Mouse (Mus musculus) large intestine, adult 2 months (tissue): ENCODE data around the gene Ccng1. TPM values are rescaled to one million over a fixed set of nuclear protein-coding genes. Genes with fewer than 3 reads are reported as not detected.

Experiments used
- DNase-seq: peaks from one replicate; pipeline ENCODE4 v3.0.0-alpha.2; 2012; ENCODE audit warnings: low read depth, low spot score
- WGBS: fragments of 180-500 bp; shearing (Covaris S2); methylation state at CpG from one replicate; pipeline ENCODE4 v1.1.7; 2018; 5-methylcytosine and 5-hydroxymethylcytosine counted together
- polyA plus RNA-seq: library from polyadenylated mRNA; depleted of rRNA; stranded (reverse); fragments of >200 nt; gene quantifications from 2 replicates; pipeline ENCODE4 v1.2.3, GENCODE M21; 2012; rRNA removed

Ccng1 gene
- polyA plus RNA-seq: 8.4 and 11.3 TPM in 2 replicates

DNA sequence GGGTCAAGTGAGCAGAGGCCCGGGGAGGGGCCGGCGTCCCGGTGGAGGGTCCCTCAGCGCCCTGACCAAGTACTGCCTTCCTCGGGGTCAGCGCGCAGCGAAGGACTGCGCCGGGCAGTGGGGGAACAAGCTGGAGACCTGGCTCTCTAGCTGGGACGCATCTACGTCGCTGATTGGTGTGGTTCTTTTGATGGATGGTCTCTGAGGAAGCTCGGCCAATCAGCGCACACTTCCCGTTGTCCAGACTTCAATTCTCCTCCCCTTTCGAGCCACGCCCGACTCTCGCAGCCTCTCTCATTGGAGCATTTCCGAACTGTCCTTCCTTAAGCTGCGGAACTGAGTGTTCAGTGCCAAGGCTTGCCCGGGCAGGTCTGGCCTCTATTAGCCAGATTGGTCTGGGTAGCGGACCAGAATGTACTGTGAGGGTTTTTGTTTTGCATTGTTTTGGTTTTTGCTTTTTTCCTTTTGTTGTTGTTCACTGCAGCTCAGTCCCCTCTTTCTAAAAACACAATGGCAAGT lies at the start of gene Ccng1:
Gene Ccng1, minus strand, starts transcription at position 203 of the 519 bp plus-strand sequence.
- peak; percentile 96 for DNase-seq
- 1% methylated on average over 25 of the region's 25 CpGs for WGBS

DNA sequence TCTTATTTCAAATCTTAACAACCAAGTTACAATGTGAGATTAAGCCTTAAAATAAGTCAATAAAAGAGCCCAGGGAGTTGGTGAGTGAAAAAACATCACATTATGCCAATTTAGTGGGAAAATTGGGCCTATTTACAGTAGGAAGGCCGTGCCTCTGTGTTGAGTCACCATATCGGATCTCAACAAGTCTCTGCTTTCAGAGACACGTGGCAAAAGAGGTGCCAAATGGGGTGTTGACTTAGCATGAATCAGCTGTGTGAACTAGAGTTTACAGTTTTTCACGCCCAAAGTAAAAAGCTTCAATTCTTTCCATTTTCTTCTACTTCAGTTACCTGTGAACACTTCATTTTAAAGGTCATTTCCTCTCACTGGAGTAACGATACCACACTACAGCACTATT lies 35.2 kb upstream of the Ccng1 start:
- 22% methylated on average over 5 of the region's 5 CpGs for WGBS
- peak; percentile 13 for DNase-seq

DNA sequence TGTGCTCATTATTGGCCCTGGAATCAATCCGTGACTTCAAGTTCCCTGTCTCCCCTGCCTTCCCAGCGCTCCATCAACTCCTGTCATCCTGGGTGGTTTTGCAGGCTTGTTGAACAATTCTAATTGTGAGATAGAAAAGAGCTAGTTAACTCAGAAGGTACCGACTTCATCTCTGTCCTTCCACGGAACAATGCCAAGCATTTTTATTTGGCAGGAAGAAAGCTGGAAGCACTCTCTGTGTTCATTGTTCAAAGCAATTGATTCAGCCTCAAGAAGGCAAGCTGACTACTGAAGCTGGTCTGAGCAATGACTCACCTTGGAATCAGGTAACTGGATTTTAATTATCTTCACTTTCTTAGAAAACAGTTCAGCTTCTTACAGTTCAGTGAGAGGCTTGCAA lies 34.6 kb upstream of the Ccng1 start:
- WGBS: 54% methylated on average over 4 of the region's 4 CpGs
- DNase-seq: no peak

DNA sequence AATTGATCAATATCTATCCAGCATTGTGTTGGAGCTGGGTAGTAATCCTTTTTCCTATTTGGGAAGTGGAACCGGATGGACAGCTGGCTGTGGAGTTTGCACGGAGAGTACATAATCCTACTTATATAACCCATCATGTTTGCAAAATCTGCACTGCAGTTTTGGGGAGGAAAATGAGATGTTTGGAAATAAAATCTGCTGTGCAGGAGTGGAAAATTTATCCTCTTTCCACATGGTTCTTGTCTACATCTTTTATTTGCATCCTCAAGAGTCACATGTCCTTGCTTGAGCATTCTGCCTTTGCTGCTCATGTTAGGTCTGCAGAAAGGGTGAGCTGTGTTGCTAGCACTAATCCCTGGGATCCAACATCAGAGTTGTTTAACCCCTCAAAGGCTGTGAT lies 31.8 kb upstream of the Ccng1 start:
- WGBS: 65% methylated on average over 2 of the region's 2 CpGs
- DNase-seq: no peak

DNA sequence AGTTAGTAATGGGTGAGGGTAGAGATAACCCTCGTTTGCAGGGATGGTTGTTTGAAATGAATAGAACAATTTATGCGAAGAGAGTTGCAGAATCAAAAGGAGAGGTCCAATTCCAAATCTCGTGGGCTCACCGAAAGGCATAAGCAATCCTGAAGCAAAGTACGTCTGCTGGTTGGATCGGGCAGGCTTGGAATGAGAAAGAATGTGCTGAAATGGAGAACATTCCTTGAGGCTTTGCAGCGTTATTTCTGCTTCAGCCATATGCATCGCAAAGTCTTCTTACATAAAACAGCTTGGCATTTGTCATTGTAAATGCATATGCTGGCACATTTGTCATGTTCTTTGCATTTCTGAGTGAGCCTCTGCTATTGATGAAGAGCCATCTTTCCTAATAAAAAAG lies 29.2 kb upstream of the Ccng1 start:
- DNase-seq: no peak
- WGBS: 76% methylated on average over 8 of the region's 8 CpGs

DNA sequence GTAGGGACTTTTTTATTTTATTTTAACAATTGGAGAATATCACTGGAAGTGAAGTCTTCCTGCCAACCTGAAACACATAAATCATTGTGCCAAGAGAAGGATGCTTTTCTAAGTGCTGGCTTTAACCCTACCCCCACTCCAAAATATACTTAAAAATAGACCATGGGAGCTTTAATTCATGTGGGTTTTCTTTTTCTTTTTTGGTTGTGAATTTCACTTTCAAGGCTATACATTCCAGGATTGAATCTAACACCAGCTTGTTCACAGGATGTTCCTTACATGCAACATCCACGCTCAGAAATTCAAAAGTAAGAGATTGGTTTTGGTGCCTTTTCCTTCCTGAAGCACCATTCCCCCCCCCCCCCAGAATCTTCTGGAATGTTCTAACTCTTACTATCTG lies 28.2 kb upstream of the Ccng1 start:
- DNase-seq: no peak
- WGBS: 97% methylated on average over 1 of the region's 1 CpGs

DNA sequence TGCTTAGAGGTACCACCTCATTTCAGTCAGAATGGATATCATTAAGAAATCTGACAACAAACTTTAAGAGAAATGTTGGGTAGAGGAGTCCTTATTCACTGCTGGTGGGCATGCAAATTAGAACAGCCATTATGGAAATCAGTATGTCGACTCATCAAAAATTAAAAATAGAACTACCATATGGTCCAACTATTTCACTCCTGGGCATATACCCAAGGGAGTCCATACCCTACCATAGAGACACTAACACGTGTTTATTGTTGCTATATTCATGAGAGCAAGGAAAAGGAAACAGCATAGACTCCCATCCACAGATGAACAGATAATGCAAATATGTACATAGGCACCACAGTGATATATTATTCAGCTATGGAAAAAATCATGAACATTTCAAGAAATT lies 26.7 kb upstream of the Ccng1 start:
- DNase-seq: no peak
- WGBS: 60% methylated on average over 2 of the region's 2 CpGs

DNA sequence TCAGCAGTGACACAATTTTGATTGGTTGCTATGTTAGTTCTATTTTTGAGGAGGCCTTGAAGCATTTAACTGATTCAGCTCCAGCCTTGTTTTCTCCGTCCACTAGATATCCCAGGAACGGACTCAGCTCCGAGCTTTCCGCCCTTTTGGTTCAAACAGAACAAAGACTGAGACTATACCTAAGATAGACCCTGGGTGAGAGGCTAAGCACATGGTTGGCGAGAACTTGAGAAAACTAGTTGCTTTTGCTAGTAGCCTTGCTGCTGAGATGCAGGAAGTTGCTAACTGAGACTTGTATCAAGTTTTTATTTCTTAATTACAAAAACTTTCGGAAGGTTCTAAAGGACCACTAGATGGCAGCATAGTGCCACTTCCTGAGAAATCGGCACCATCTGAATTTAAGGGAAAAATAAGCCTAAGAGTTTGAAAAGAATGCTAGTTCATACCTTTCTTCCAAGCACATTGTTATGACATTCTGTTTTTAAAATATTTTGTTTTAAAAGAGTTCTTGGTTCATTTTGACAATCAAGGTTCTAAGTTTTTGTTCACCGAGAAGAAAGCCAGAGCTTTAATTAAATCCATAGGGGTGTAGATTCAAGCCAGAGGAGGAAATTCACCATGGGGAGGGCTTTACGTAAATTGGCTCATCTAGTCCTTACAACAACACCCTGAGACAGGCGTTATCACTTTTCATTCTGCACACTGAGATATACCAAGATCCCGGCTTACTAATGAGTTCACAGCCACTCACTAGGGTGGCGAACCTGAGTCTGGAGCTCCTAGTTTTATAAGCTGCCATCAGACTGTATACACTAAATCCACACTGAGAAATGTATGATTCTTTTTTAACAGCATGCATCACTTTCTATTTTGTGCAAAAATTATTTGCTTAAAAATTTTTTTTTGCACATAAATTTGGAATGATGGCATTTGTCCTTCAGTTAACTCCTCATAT lies 20.5 kb upstream of the Ccng1 start:
- DNase-seq: peak; percentile 25
- WGBS: 45% methylated on average over 12 of the region's 12 CpGs

DNA sequence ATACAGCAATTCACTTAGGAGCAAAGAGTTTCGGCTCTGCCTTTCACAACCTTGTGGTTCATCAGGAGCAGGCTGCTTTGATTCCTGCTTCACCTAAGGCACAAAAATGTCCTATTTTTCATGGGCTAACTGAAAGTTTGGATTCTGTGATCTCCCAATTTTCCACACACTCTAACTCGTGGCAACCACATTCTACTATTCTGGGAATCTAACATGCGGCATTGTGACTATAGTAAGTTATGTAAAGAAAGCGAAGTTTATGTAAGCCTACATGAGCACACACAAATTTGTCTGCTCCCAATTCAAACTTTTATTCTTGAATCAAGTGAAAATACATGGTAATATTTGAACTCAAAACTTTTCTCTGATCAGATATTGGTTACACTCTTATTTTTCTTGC lies 9.6 kb upstream of the Ccng1 start:
- DNase-seq: no peak
- 75% methylated on average over 4 of the region's 4 CpGs for WGBS

DNA sequence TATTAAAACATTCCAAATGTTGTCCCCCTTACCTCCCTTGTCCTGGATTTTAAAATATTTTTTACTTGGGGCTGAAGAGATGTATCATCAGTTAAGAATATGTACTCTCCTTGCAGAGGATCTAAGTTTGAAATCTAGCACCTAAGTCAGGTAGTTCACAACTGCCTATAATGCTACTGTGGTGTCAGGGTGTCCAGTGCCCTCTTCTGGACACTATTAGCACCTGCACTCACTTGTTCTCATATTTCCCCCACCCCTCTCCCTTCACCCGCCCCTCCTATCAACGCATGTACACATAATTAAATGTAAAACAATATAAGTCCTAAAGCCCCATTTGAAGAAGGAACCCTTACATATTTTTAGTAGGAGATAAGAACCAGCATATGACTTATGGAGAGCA lies 8.3 kb upstream of the Ccng1 start:
- DNase-seq: no peak
- WGBS: 17% methylated on average over 2 of the region's 2 CpGs

DNA sequence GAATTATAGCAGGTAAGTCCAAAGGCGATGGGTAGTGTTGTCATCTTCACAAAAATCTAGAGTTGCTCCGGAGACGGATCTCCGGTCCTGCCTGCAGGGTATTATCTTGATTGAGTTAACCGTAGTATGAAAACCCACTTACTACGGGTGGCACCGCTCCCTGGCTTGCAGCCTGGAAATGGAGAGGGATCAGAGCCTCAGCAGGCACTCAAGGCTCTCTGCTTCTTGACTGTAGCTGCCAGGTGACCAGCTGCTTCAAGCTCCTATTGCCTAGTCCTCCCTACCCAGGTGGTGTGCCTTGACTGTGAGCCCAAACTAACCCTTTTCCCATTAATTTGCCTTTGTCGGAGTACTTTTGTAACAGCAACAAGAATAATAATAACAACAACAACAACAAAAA lies 4.8 kb upstream of the Ccng1 start:
- no peak for DNase-seq
- 83% methylated on average over 8 of the region's 8 CpGs for WGBS

DNA sequence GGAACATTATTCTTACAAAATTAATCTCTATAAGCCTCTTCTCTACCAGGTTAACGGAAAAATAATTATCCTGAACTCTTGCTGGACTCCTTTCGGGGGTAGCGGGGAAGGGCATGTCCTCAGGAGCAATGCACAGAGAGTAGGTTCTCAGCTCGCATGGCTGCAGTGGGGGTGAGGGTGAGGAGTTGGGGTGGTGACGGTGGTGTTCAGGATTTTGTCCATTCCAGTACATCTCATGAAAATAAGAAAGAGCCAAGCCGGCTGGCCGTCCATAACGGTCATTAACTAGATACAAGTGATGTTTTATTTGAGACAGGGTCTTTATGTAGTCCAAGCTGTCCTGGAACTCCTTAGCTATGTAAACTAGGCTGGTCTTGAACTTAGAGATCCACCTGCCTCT lies 857 bp upstream of the Ccng1 start:
- DNase-seq: no peak
- 93% methylated on average over 8 of the region's 8 CpGs for WGBS

DNA sequence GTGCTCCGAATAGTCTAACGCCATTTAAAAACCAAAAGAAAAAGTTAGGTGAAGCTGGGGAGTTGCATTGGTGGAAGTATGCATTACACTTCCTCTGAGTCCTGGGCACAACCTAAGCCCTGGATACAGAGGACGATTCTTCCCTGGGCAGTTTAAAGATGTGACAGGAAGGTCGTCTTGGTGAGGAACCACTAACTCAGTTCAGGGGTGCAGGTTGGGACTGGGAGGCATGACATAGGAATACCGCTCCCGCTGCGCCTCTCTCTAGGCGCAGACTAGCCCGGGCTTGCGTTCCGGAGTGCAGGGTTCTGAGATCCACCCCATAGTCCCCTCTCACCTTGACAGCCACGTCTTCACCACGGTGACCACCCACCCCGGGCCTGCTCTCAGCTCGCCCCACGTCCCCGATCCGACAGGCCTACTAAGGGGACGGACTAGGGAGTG lies 425 bp downstream of the Ccng1 start:
- 1% methylated on average over 19 of the region's 19 CpGs for WGBS
- no peak for DNase-seq

DNA sequence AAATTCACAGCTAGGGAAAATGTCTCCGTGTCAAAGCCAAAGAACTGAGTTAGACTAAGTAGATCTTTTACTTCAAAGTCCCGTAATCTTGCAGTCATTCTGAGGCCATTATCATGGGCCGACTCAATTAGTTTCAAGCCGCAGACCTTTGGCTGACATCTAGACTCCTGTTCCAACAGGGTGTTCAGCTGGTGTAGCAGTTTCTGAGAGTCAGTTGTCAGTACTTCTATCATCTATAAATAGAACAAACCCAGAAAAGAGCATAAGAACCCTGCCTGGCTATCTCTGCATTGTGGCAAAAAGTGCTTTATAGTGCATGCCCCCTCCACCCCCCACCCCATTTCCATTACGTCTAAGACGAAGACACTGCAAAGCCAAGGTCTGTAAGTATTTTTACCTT lies 1.3 kb downstream of the Ccng1 start:
- no peak for DNase-seq
- 76% methylated on average over 6 of the region's 6 CpGs for WGBS

DNA sequence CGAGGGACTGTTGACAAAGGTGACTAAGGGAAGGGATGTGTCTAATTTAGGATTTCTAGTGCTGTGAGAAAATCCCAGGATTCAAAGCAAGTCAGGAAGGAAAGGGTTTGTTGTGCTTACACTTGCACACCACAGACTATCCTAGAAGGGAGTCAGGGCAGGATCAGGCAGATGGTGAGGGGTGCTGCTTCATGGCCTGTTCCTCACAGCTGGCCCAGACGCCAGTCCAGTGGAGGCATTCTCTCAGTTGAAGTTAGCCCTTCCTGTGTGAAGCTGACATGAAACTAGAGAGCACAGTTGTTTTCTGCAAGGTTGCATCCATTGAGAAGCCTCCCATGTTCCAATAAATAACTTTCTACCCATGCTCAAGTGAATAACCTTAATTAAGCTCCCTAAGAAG lies 7.4 kb downstream of the Ccng1 start:
- WGBS: 60% methylated on average over 2 of the region's 2 CpGs
- DNase-seq: no peak

DNA sequence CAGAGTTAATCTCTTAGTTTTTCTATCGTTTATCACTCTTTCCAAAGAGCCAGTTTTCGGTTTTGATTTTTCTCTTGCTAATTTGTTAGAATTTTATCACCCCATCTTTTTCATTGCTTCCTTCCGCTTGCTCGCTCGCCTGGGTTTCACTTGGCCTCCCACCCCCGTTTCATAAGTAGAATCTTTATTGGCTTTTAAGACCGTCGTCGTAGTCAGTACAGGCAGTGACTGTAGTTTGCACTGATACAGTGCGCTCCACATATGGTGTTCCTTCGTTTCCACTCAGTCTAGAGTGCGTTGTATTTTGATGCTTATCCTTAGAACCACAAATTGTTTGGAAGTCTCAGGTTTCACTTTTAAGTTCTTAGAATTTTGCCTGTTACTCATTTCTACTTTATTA lies 8.8 kb downstream of the Ccng1 start:
- DNase-seq: no peak

DNA sequence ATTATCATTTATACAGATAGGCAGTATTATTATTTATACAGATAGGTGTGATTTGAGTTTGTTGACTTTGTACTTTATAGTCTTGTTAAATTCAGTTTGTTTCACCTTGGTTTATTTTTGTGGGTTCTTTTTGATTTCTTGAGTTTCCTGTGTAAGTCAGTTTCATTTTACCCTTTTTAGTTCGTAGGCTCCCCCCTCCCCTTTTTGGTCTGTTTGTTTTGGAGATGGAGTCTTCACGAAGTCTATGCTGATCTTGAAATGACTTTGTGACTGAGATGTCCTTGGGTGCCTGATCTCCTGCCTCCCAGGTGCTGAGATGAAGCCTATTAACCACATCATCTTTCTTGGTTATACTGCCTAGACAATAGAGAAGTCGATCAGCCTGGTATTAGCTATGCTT lies 10.8 kb downstream of the Ccng1 start:
- DNase-seq: no peak
- 65% methylated on average over 3 of the region's 3 CpGs for WGBS

More for the DNA sequence above, 8.8 kb downstream of the Ccng1 start:
- WGBS: 83% methylated on average over 12 of the region's 12 CpGs

DNA sequence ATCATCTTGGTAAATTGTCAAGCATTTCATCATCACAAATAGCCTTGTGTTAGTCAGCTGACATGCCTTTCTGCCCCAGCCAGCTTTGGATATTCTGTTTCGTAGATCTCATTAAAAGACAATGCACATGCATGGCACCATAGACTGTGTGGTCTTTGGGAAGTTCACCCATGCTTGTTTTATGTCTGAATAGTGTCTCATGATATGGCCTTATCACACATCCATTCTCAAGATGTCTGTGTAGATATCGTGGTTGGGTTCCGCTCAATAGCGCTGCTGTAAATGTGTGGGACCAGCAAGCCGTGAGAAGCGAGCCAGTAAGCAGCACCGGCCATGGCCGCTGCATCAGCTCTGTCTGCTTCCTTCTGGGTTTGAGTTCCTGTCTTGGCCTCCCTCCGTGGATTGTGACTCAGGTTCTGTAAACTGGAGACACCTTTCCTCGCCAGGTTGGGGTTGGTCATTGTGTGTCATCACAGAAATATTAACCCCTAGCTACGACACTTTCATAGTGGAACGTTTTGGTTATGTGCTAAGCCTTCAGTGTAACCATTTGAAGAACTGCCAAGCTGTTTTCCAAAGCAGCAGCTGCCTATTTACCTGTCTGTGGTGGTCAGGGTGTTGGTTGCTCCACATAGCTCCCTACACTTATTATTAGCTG lies 13.4 kb downstream of the Ccng1 start:
- 88% methylated on average over 12 of the region's 12 CpGs for WGBS
- DNase-seq: no peak

DNA sequence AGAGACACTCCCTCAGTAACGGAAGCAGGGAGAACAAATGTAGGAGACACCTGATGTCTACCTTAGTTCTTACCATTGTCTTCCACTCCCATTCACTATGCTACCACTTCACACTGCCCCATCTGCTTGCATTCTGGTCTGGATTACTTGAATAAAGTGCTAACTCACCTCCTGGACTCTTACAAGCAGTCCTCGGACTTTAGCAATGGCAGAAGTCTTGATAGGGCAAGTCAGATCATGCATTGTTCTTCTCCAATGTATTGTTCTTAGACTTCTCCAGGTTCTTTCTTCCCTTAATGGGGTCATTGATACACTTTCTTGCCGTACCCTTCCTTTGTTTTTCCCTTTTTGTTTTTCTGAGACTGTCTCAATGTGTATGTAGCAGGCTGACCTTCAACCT lies 17.7 kb downstream of the Ccng1 start:
- no peak for DNase-seq
- WGBS: 93% methylated on average over 3 of the region's 3 CpGs

DNA sequence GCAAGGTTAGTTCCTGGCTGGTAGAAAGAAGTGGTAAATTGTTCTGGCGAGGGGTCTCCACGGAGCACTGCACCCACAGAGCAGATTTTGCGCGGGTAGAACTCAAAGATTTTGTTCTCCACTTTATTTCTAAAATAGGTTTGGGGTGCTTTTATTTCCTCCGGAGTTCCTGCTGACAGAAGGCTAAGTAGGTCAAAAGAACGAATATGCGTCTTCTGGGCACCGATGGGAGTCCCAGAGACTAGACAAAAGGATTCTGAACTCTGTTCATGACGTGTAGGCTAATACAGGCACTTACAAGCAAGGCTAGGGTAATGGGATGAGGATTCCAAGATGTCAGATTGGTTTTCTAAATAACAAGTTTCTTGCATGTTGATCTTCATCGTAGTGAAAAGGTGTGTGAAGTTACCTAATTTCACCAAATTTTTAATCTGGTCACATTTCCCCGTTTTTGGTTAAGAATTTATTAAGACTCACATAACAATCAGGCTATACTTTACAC lies 20.8 kb downstream of the Ccng1 start:
- WGBS: 2% methylated on average over 11 of the region's 11 CpGs
- no peak for DNase-seq
